Mouse (Mus musculus): ENCODE results near the gene Usp16. TPM values are rescaled to one million over a fixed set of nuclear protein-coding genes. Genes with fewer than 3 reads are reported as not detected.
"Not testable (repeated sequence)": the region's sequence is repeated elsewhere in the genome, so short reads cannot be mapped to it uniquely, and the experiment has no call there.

The Usp16 gene
- total RNA-seq, 2 experiments from 2014 or later: 79.1 to 84.4 TPM

DNA sequence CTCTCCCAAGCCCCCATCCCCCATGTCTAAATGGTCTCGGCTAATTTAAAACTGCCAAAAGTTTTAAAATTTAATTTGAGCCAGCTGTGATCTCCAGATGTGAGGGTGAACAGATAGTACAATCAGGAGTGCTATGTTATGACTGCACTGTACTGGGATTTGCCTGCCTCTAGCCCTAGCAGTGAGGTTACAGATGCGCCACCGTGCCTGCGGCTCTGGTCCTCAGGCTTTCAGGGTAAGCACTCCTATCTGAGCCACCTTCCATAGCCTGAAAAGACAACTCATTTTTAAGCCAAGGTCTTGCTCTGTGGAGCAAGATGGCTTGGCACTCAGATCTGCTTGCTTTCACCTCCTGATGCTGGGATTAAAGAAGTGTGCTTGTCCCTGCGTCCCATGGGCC lies 29.9 kb downstream of the Usp16 start:
- DNase-seq (ENCODE audit: low spot score in 2 of 2): no peak

- no peak for DNase-seq (ENCODE audit: low spot score in 2 of 2)
These were observed 32.2 kb downstream of the Usp16 start for GRCm38 (mm10) chr16:87486739-87487138.

DNA sequence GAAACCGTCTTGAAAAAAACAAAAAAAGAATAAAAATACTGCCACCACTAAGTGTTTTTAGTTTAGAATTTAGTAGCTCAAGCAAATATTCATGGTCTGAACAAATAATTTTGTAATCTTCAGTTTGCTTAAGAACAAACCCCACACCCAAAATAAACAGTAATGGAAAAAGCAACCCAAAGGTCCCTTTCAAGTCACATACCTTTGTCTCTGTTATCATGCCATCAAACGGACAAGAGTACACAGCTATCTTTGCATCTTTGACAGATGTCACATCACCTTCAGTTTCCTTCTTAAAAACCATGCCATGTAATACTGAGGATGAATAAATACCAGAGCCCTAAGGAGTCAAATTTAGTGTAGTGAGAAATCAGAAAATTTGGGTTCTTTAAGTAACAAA lies 34.1 kb downstream of the Usp16 start:
- DNase-seq (ENCODE audit: low spot score in 2 of 2): no peak

DNA sequence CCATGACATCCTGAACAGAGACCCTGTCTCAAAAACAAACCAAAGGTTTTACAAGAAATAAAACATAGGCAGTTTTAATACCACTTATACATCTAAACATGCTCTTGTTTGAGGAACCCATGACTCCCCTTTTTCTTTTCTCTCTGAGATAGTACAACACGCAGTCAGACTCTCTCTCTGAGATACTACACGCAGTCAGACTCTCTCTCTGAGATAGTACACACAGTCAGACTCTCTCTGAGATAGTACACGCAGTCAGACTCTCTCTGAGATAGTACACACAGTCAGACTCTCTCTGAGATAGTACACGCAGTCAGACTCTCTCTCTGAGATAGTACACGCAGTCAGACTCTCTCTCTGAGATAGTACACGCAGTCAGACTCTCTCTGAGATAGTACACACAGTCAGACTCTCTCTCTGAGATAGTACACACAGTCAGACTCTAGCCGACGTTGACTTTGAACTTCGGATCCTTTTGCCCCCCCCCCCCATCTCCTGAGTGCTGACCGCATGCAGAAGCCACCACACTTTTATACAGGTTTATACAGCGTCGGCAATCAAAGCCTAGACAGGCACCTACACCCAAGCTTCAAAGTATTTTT lies 37.8 kb downstream of the Usp16 start:
- DNase-seq (ENCODE audit: low spot score in 2 of 2): not testable (repeated sequence)

DNA sequence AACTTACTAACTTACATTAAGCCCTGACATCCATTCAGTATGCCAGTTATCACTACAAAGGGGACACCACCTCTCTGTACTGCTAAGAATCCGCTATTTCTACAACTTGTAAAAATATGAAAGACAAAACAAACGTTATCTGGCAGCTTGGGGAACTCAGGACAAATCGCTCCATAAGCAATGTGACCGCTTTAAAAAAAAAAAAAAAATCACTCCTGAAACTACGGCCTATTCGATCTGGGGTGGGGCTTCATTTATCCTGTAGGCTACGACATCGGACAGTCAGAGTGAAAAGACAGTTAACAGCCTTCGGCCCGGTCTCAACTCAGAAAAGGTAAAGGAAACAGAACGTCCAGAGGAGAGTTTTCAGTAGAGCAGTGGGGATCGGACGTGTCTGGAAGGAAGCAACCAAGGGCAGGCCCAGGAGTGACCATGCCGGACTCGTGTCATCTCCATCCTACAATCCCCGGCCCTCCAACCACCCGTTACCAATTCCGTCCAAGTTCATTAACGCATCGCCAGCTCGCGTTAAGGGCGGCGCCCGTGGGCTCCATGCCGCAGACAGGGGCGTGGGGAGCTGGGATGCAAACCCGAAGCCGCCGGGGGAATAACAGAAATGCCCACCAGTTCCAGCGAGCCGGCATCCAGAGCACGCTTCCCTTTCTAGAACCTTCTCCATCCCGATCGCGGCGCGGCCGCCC lies 40.6 kb downstream of the Usp16 start:
- peak in 1 of 2 experiments; percentile 26 for DNase-seq (ENCODE audit: low spot score in 2 of 2)

GRCm38 (mm10) chr16:87495716-87496447 lies 41.4 kb downstream of the Usp16 start, which contains the start of gene Cct8:
Gene Cct8, minus strand, starts transcription at chr16:87495873.
- DNase-seq (ENCODE audit: low spot score in 2 of 2): peak; percentile 92 to 97

GRCm38 (mm10) chr16:87496728-87497127 lies 42.2 kb downstream of the Usp16 start:
- no peak for DNase-seq (ENCODE audit: low spot score in 2 of 2)

GRCm38 (mm10) chr16:87497171-87497570 lies 42.7 kb downstream of the Usp16 start:
- DNase-seq (ENCODE audit: low spot score in 2 of 2): no peak

DNA sequence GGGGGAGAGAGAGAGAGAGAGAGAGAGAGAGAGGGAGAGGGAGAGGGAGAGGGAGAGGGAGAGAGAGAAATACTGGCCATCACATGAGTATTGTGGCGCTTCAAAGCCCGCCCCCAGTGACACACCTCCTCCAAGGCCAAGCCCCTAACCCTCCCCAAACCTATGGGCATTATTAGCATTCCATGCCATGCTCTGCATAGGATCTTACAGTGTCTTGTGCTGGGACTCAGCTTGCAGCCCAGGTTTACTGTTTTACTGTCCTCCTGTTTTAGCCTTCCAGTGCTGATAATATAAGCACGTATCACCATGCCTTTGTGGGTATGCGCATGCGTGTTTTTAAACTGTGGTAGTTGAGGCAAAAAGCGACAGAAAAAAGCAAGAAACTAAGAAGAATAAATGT lies 45.1 kb downstream of the Usp16 start:
- DNase-seq (ENCODE audit: low spot score in 2 of 2): no peak

DNA sequence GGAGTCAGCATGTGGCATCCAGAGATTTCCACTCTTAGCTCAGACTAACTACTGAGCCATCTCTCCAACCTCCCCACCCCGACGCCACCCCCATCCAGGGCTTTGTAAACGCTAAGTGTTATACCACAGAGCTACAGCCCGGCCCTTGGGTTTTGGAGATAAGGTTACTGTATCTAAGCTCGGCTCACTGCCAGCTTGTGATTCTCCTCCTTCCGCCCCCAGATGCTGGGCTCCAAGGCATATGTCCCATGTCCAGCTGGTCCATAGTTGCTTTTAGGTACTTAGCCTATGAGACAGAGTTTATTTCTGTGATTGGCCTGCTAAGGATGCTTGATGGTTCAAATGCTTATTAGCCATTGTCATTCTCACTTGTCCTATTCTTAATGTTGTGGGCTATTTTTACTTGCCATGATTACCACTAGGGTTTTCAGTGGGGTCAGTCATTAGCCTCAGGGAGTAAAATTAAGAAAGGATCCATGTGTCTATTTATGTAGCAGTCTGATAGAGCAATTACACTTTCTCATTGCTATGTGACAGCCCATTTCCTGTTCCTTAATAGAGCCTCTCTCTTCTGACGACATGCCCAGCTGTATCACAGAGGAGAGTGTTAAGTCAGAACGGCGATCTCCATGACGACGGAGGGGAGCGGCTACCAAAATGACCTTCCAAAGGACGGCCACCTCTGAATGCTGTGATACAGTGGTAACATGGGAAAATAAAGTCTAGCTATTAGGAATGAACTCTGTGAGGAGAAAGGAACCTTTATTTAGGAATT lies 47.0 kb downstream of the Usp16 start:
- DNase-seq (ENCODE audit: low spot score in 2 of 2): no peak

DNA sequence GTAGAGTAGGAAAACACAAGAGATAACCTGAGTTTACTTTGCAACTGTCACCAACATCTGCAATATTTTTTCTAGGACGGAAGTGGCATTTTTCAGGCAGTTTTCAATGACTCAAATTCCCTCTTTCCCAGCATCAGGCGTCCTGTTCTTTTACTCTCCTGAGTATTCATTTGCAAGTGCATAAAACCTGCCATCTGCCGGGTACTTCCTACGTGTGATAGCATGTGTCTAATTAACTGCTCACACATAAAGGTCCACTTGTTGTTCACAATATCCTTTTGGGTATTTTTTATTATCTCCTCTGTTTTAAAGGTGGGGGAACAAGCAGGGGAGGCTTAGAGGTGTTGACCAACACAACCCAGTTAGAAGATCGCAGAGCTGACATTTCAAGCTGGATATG lies 57.2 kb downstream of the Usp16 start:
- no peak for DNase-seq (ENCODE audit: low spot score in 2 of 2)

DNA sequence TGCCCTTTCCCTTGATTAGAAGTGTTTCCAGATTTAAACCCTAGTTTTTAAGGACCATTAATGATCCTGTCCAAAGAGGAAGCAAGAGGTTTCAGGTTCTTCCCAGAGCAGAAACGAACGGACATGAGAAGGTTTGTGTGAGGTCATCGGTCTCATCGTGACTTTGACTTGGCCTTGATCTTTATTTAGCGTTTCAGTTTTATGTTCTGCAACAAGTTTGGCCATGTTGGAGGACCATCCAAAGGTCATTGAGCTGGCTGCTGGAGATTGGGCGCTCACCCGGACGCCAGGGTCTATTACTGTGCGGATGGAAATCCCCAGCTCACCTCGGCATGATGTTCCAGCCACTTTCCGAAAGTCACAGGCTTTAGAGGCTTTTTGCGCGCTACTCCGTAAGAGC lies 57.8 kb downstream of the Usp16 start:
- no peak for DNase-seq (ENCODE audit: low spot score in 2 of 2)

- DNase-seq (ENCODE audit: low spot score in 2 of 2): no peak
These were observed 69.7 kb downstream of the Usp16 start for GRCm38 (mm10) chr16:87524228-87524627.

GRCm38 (mm10) chr16:87527553-87528249 lies 73.2 kb downstream of the Usp16 start:
- no peak for DNase-seq (ENCODE audit: low spot score in 2 of 2)

- DNase-seq (ENCODE audit: low spot score in 2 of 2): no peak
These were observed 74.3 kb downstream of the Usp16 start for GRCm38 (mm10) chr16:87528755-87529154.

Other genes starting within 250 kb of the Usp16 start
- gene N6amt1, start 100.5 kb upstream of the Usp16 start, total RNA-seq (2021): 10 to 100 TPM; 15.7 to 19.7 TPM
- 10 to 100 TPM; 27.3 to 33.2 TPM for gene Ltn1, start 22.1 kb upstream of the Usp16 start, total RNA-seq (2021)
- gene Rwdd2b, start 14.1 kb upstream of the Usp16 start, total RNA-seq (2021): 1 to 10 TPM; 4.2 to 5.4 TPM
- gene Cct8, start 41.2 kb downstream of the Usp16 start, total RNA-seq (2021): 100 to 1,000 TPM; 220 to 229 TPM
- gene Map3k7cl, start 98.6 kb downstream of the Usp16 start, total RNA-seq (2021): 1 to 10 TPM in 1 of 2 experiments, under 1 TPM in 1; 0.50 to 1.7 TPM
- gene Bach1, start 244.2 kb downstream of the Usp16 start, total RNA-seq (2021): 10 to 100 TPM; 16.5 to 22.3 TPM